Mouse (Mus musculus): ENCODE measurements around the gene Nol4l. TPM values are rescaled to one million over a fixed set of nuclear protein-coding genes. Genes with fewer than 3 reads are reported as not detected.

The Nol4l gene
- total and polyA plus RNA-seq, 3 experiments: 3.5 to 4.4 (median 3.9) TPM

- WGBS: under 1% methylated on average over 8 of the region's 8 CpGs
- H3K27ac ChIP-seq: no peak overlapping the region
- intact Hi-C loops (cut with DNase I): loop anchor here (5.0 kb wide), 1 partner anchor 284 kb away; the partner anchor contains the start of gene Tm9sf4
These were observed 83.8 kb downstream of the Nol4l start for GRCm38 (mm10) chr2:153446017-153446408.

GRCm38 (mm10) chr2:153445137-153446016 lies 84.4 kb downstream of the Nol4l start:
- TF ChIP-seq CTCF (IDR thresholded peaks at IDR 0.05): no peak
- TF ChIP-seq EP300 (IDR thresholded peaks at IDR 0.05; ENCODE audit: insufficient read depth, low read depth, low read length): no peak
- no peak for TF ChIP-seq POLR2A (IDR thresholded peaks at IDR 0.05; ENCODE audit: insufficient read depth, low read depth, low read length)
- WGBS: under 1% methylated on average over 58 of the region's 59 CpGs

More at GRCm38 (mm10) chr2:153446017-153446408, 83.8 kb downstream of the Nol4l start:
- Histone ChIP-seq H3K4me1 (ENCODE audit: control insufficient read depth, insufficient read depth, low read length) (peaks cover 6% of the 10 kb centered on the region), H3K79me2 (replicated peaks; ENCODE audit: control insufficient read depth, insufficient read depth, low read length) (no peaks in the 10 kb centered on the region; the same call in 1 of the 2 replicates), H3K36me3 (ENCODE audit: control insufficient read depth, insufficient read depth, low read length) (no peaks in the 10 kb centered on the region), H3K9ac (ENCODE audit: low read depth, low read length) (no peak overlapping the region), H3K4me3 (peak overlapping the region; percentile 61), H3K27me3 (ENCODE audit: control insufficient read depth, insufficient read depth, low read length) (no peaks in the 10 kb centered on the region)
- TF ChIP-seq CTCF (IDR thresholded peaks at IDR 0.05): peak; percentile 92
- TF ChIP-seq POLR2A (IDR thresholded peaks at IDR 0.05; ENCODE audit: insufficient read depth, low read depth, low read length): no peak
- no peak for DNase-seq

GRCm38 (mm10) chr2:153444254-153445136 lies 85.3 kb downstream of the Nol4l start:
- H3K27ac ChIP-seq: peak overlapping the region; percentile 84
- H3K27me3 ChIP-seq (ENCODE audit: control insufficient read depth, insufficient read depth, low read length): no peaks in the 10 kb centered on the region
- intact Hi-C loops (cut with DNase I): loop anchor here (1.0 to 5.0 kb wide), 4 partner anchors 18 to 282 kb away; partner anchors contain the start of genes Plagl2, Pofut1 and Tm9sf4
- H3K4me1 ChIP-seq (ENCODE audit: control insufficient read depth, insufficient read depth, low read length): peaks cover 8% of the 10 kb centered on the region
- no peaks in the 10 kb centered on the region; the same call in 1 of the 2 replicates for H3K79me2 ChIP-seq (replicated peaks; ENCODE audit: control insufficient read depth, insufficient read depth, low read length)
- DNase-seq: peak; percentile 83 to 84
- peak overlapping the region; percentile 84 for H3K4me3 ChIP-seq
- WGBS: 1% methylated on average over 50 of the region's 64 CpGs
- peak overlapping the region; percentile 91 for H3K9ac ChIP-seq (ENCODE audit: low read depth, low read length)
- no peak for TF ChIP-seq EP300 (IDR thresholded peaks at IDR 0.05; ENCODE audit: insufficient read depth, low read depth, low read length)
- peak; percentile 32; the same call in 1 of the 2 replicates for TF ChIP-seq POLR2A (IDR thresholded peaks at IDR 0.05; ENCODE audit: insufficient read depth, low read depth, low read length)
- TF ChIP-seq CTCF (IDR thresholded peaks at IDR 0.05): no peak
- no peaks in the 10 kb centered on the region for H3K36me3 ChIP-seq (ENCODE audit: control insufficient read depth, insufficient read depth, low read length)

More at GRCm38 (mm10) chr2:153445137-153446016, 84.4 kb downstream of the Nol4l start:
- H3K4me1 ChIP-seq (ENCODE audit: control insufficient read depth, insufficient read depth, low read length): peaks cover 8% of the 10 kb centered on the region
- peak overlapping the region; percentile 77 for H3K27ac ChIP-seq
- no peaks in the 10 kb centered on the region; the same call in 1 of the 2 replicates for H3K79me2 ChIP-seq (replicated peaks; ENCODE audit: control insufficient read depth, insufficient read depth, low read length)
- H3K27me3 ChIP-seq (ENCODE audit: control insufficient read depth, insufficient read depth, low read length): no peaks in the 10 kb centered on the region
- H3K4me3 ChIP-seq: peak overlapping the region; percentile 61
- intact Hi-C loops (cut with DNase I): loop anchor here (2.0 to 5.0 kb wide), 2 partner anchors 95 to 283 kb away; partner anchors contain the start of gene Tm9sf4
- DNase-seq: peak; percentile 34 to 56
- H3K9ac ChIP-seq (ENCODE audit: low read depth, low read length): peak overlapping the region; percentile 60
- no peaks in the 10 kb centered on the region for H3K36me3 ChIP-seq (ENCODE audit: control insufficient read depth, insufficient read depth, low read length)

- Histone ChIP-seq H3K4me1 (ENCODE audit: control insufficient read depth, insufficient read depth, low read length) (peaks cover 8% of the 10 kb centered on the region), H3K27ac (peak overlapping the region; percentile 84), H3K79me2 (replicated peaks; ENCODE audit: control insufficient read depth, insufficient read depth, low read length) (no peaks in the 10 kb centered on the region; the same call in 1 of the 2 replicates), H3K9ac (ENCODE audit: low read depth, low read length) (peak overlapping the region; percentile 91), H3K36me3 (ENCODE audit: control insufficient read depth, insufficient read depth, low read length) (no peaks in the 10 kb centered on the region), H3K4me3 (peak overlapping the region; percentile 84), H3K27me3 (ENCODE audit: control insufficient read depth, insufficient read depth, low read length) (no peaks in the 10 kb centered on the region)
- intact Hi-C loops (cut with DNase I): loop anchor here (1.0 to 5.0 kb wide), 3 partner anchors 19 to 201 kb away; partner anchors contain the start of genes Plagl2 and Pofut1
- 3% methylated on average over 59 of the region's 59 CpGs for WGBS
- TF ChIP-seq POLR2A (IDR thresholded peaks at IDR 0.05; ENCODE audit: insufficient read depth, low read depth, low read length) (no peak), CTCF (IDR thresholded peaks at IDR 0.05) (no peak), EP300 (IDR thresholded peaks at IDR 0.05; ENCODE audit: insufficient read depth, low read depth, low read length) (no peak)
- peak; percentile 65 to 72 for DNase-seq
These were observed 86.1 kb downstream of the Nol4l start for GRCm38 (mm10) chr2:153443434-153444240.

- WGBS: 52% methylated on average over 5 of the region's 5 CpGs
- intact Hi-C loops (cut with DNase I): loop anchor here (5.0 kb wide), 1 partner anchor 200 kb away; the partner anchor contains the start of genes Plagl2 and Pofut1
- H3K4me1 ChIP-seq (ENCODE audit: control insufficient read depth, insufficient read depth, low read length): peaks cover 9% of the 10 kb centered on the region
- TF ChIP-seq POLR2A (IDR thresholded peaks at IDR 0.05; ENCODE audit: insufficient read depth, low read depth, low read length): no peak
- no peak for TF ChIP-seq EP300 (IDR thresholded peaks at IDR 0.05; ENCODE audit: insufficient read depth, low read depth, low read length)
- no peak for TF ChIP-seq CTCF (IDR thresholded peaks at IDR 0.05)
- H3K27me3 ChIP-seq (ENCODE audit: control insufficient read depth, insufficient read depth, low read length): no peaks in the 10 kb centered on the region
- no peak overlapping the region for H3K9ac ChIP-seq (ENCODE audit: low read depth, low read length)
- no peaks in the 10 kb centered on the region; the same call in 1 of the 2 replicates for H3K79me2 ChIP-seq (replicated peaks; ENCODE audit: control insufficient read depth, insufficient read depth, low read length)
- H3K36me3 ChIP-seq (ENCODE audit: control insufficient read depth, insufficient read depth, low read length): no peaks in the 10 kb centered on the region
- H3K4me3 ChIP-seq: no peak overlapping the region
- H3K27ac ChIP-seq: no peak overlapping the region; the same call in 1 of the 2 replicates
- DNase-seq: no peak
These were observed 87.1 kb downstream of the Nol4l start for GRCm38 (mm10) chr2:153442720-153443119.
